Mouse (Mus musculus) gastrocnemius, postnatal 10 days (tissue): ENCODE data around the gene Mmp28. TPM values are rescaled to one million over a fixed set of nuclear protein-coding genes. Genes with fewer than 3 reads are reported as not detected.

ENCODE experiments used
- DNase-seq: peaks from one replicate; pipeline ENCODE4 v3.0.0; 2021; ENCODE audit warnings: mixed read lengths
- long read RNA-seq, 2 experiments: library from polyadenylated mRNA; stranded (forward); transcript quantifications; one replicate each; pipeline ENCODE4 v2.0.0; 2021
- total RNA-seq, 2 experiments: library from RNA; stranded (reverse); gene quantifications; 2 replicates each; pipeline ENCODE4 v1.2.3; 2021

Mmp28 gene
- total RNA-seq: 1 to 10 TPM; 3.7 to 4.6 TPM
- long read RNA-seq, experiment 1, partial matches to known transcripts: 1 of 2 reads
- long read RNA-seq, experiment 1, other reads (novel, unspliced or antisense): 0 of 2 reads
- long read RNA-seq, experiment 2, partial matches to known transcripts: 0 of 1 reads
- long read RNA-seq, experiment 2, other reads (novel, unspliced or antisense): 1 of 1 reads

- peak; percentile 67 for DNase-seq
Measured at GRCm38 (mm10) chr11:83462711-83463244, at the start of gene Mmp28. TSS of gene Mmp28 (minus strand) at chr11:83463071.

- DNase-seq: no peak
Measured at GRCm38 (mm10) chr11:83509521-83509920, 46.6 kb upstream of the Mmp28 start.

- DNase-seq: no peak
Measured at GRCm38 (mm10) chr11:83504308-83504707, 41.4 kb upstream of the Mmp28 start.

- no peak for DNase-seq
Measured at GRCm38 (mm10) chr11:83495571-83495970, 32.7 kb upstream of the Mmp28 start.

GRCm38 (mm10) chr11:83491488-83491887 lies 28.6 kb upstream of the Mmp28 start:
- no peak for DNase-seq

- no peak for DNase-seq
Measured at GRCm38 (mm10) chr11:83473235-83474016, 10.6 kb upstream of the Mmp28 start.

GRCm38 (mm10) chr11:83472324-83473234 lies 9.7 kb upstream of the Mmp28 start, which contains the start of gene Taf15:
TSS of gene Taf15 (plus strand) at chr11:83473086.
- DNase-seq: peak; percentile 96

GRCm38 (mm10) chr11:83471766-83472165 lies 8.9 kb upstream of the Mmp28 start:
- no peak for DNase-seq

GRCm38 (mm10) chr11:83468765-83469164 lies 5.9 kb upstream of the Mmp28 start:
- no peak for DNase-seq

GRCm38 (mm10) chr11:83467120-83467652 lies 4.3 kb upstream of the Mmp28 start:
- DNase-seq: peak; percentile 75

- peak; percentile 32 for DNase-seq
Measured at GRCm38 (mm10) chr11:83465976-83466375, 3.1 kb upstream of the Mmp28 start.

- DNase-seq: no peak
Measured at GRCm38 (mm10) chr11:83461462-83462027, 1.3 kb downstream of the Mmp28 start.

GRCm38 (mm10) chr11:83457912-83458601 lies 4.8 kb downstream of the Mmp28 start:
- no peak for DNase-seq

- DNase-seq: no peak
Measured at GRCm38 (mm10) chr11:83457257-83457656, 5.6 kb downstream of the Mmp28 start.

- no peak for DNase-seq
Measured at GRCm38 (mm10) chr11:83455608-83456007, 7.3 kb downstream of the Mmp28 start.

- DNase-seq: no peak
Measured at GRCm38 (mm10) chr11:83454548-83454947, 8.3 kb downstream of the Mmp28 start.

GRCm38 (mm10) chr11:83451281-83451680 lies 11.6 kb downstream of the Mmp28 start:
- no peak for DNase-seq

- no peak for DNase-seq
Measured at GRCm38 (mm10) chr11:83450550-83450949, 12.3 kb downstream of the Mmp28 start.

GRCm38 (mm10) chr11:83449298-83449697 lies 13.6 kb downstream of the Mmp28 start:
- no peak for DNase-seq

- DNase-seq: peak; percentile 42
Measured at GRCm38 (mm10) chr11:83448927-83449236, 14.0 kb downstream of the Mmp28 start.
